9 mouse cellular contexts compared by ENCODE assay signal in the genomic region with DNA sequence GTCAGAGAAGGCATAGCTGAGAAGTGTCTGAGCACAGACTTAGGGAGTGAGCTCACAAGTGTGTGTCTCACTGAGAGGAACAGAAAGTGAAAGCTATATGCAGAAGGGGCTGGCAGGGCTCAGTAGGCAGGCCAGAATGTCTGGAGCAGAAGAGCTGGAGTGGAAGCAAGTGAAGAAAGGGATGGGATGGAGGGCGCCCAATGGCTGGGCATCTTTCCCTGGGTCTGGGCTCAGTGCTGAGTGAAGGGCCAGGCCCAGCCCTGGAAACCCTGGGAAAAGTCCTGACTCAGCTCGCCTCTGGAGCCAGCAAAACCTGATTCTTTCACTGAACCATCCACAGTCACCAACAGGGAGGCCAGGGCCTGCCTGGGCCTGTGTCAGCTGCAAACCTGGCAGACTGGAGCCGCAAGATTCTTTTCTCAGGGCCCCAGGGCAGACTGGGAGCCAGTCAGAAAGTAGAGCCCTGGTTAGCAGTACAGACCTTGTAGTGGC. TPM values are rescaled to one million over a fixed set of nuclear protein-coding genes. Genes with fewer than 3 reads are reported as not detected.
DNase-seq lines count a peak whose midpoint lies in the region; TF ChIP-seq lines count a peak whose summit lies in the region.
"Had no signal": no experiment of that assay in that cellular context is flagged by ENCODE, and none has a peak within 500 bp of the region (broad histone marks: within the 10 kb centered on the region; RNA-seq: fewer than 3 reads in every experiment).

No protein-coding gene starts in this region.

- no peak overlapping the region for H3K4me3 ChIP-seq in layer of hippocampus, adult 2 months
- H3K4me3 ChIP-seq in limb, embryonic 10.5 days: no peak overlapping the region
- H3K4me3 ChIP-seq in left cerebral cortex, adult 2 months: no peak overlapping the region
- H3K4me3 ChIP-seq: midbrain, embryonic 15.5 days had no signal

- intact Hi-C loops in left cerebral cortex, adult 2 months (cut with DNase I): no loop called here

- no peaks in the 10 kb centered on the region for H3K27me3 ChIP-seq in limb, embryonic 10.5 days (ENCODE audit: low read depth, poor library complexity, severe bottlenecking)
- H3K27me3 ChIP-seq: midbrain, embryonic 15.5 days had no signal

- H3K9me3 ChIP-seq in limb, embryonic 10.5 days (replicated peaks): no peaks in the 10 kb centered on the region

- TF ChIP-seq CTCF in layer of hippocampus, adult 2 months (conservative IDR thresholded peaks at IDR 0.05): no peak
- TF ChIP-seq CTCF in left cerebral cortex, adult 2 months (IDR thresholded peaks at IDR 0.05): no peak

- H3K27ac ChIP-seq in layer of hippocampus, adult 2 months: no peak overlapping the region
- H3K27ac ChIP-seq in limb, embryonic 10.5 days: no peak overlapping the region
- no peak overlapping the region for H3K27ac ChIP-seq in left cerebral cortex, adult 2 months
- H3K27ac ChIP-seq: midbrain, embryonic 15.5 days had no signal

- DNase-seq in layer of hippocampus, adult 9-11 months: peak; percentile 30
- no peak for DNase-seq in layer of hippocampus, adult 2 months (ENCODE audit: low spot score in 2 of 2)
- DNase-seq in gastrocnemius, postnatal 10 days: peak; percentile 42
- DNase-seq in limb, embryonic 10.5 days (ENCODE audit: low spot score): peak; percentile 47
- DNase-seq in urinary bladder, adult 18-20 months (ENCODE audit: low spot score in 2 of 2): peak; percentile 71 to 88
- no peak for DNase-seq in cerebellum, postnatal 25 days
- DNase-seq in left cerebral cortex, adult 2 months (ENCODE audit: extremely low spot score in 1 of 2, low spot score in 2 of 2): no peak
- DNase-seq in MN1 (ENCODE audit: low spot score): no peak

- H3K4me1 ChIP-seq in limb, embryonic 10.5 days: peaks cover 11% of the 10 kb centered on the region
- H3K4me1 ChIP-seq: midbrain, embryonic 15.5 days had no signal

- WGBS in limb, embryonic 10.5 days: 68% methylated on average over 3 of the region's 3 CpGs

- H3K36me3 ChIP-seq in limb, embryonic 10.5 days: peaks cover under 1% of the 10 kb centered on the region; the same call in 1 of the 2 replicates
- H3K36me3 ChIP-seq: midbrain, embryonic 15.5 days had no signal

RNA-seq across cellular contexts. Expression of gene Gm10073, which starts 9.5 kb away (rescaled TPM):
- total RNA-seq in layer of hippocampus, adult 2 months (2021): 10 to 100 TPM; 90.4 to 97.5 TPM
- total RNA-seq in gastrocnemius, postnatal 10 days (2021): 100 to 1,000 TPM; 111 to 136 TPM
- 7.9 and 8.0 TPM in 2 replicates for polyA plus RNA-seq in limb, embryonic 10.5 days (2016; fragmentation: Nextera tagmentation; extraction: Ambion mirVana)
- 10 to 100 TPM; 76.6 to 90.7 TPM for total RNA-seq in left cerebral cortex, adult 2 months (2021)

RNA-seq across cellular contexts. Expression of gene Cdh1, which starts 39.4 kb away (rescaled TPM):
- total RNA-seq in layer of hippocampus, adult 2 months (2021): under 1 TPM; 0.37 to 0.54 TPM
- 1 to 10 TPM in 1 of 2 experiments, under 1 TPM in 1; 0.95 to 1.4 TPM for total RNA-seq in gastrocnemius, postnatal 10 days (2021)
- polyA plus RNA-seq in limb, embryonic 10.5 days (2016; fragmentation: Nextera tagmentation; extraction: Ambion mirVana): 15.4 and 16.4 TPM in 2 replicates
- 1 to 10 TPM; 1.3 to 2.2 TPM for total RNA-seq in left cerebral cortex, adult 2 months (2021)

RNA-seq across cellular contexts. Expression of gene Cdh3, which starts 53.0 kb away (rescaled TPM):
- not detected for total RNA-seq in layer of hippocampus, adult 2 months (2021)
- total RNA-seq in gastrocnemius, postnatal 10 days (2021): under 1 TPM; 0.50 to 0.70 TPM
- 29.7 and 34.5 TPM in 2 replicates for polyA plus RNA-seq in limb, embryonic 10.5 days (2016; fragmentation: Nextera tagmentation; extraction: Ambion mirVana)
- total RNA-seq in left cerebral cortex, adult 2 months (2021): under 1 TPM; 0.33 to 0.45 TPM

Comparison
In these comparisons a context has a peak if more than half of its experiments do, and no peak if none do; other contexts are left out.
1. DNase-seq: peak in layer of hippocampus, adult 9-11 months (single experiment), gastrocnemius, postnatal 10 days (single experiment), limb, embryonic 10.5 days (single experiment) and urinary bladder, adult 18-20 months (2 of 2); none in layer of hippocampus, adult 2 months (0 of 2), cerebellum, postnatal 25 days (0 of 2), left cerebral cortex, adult 2 months (0 of 2) and MN1 (single experiment).